Mouse (Mus musculus): ENCODE results near the gene Crebbp.

GRCm38 (mm10) chr16:4077384-4078061 is 136.3 kb downstream of the Crebbp start, which contains the start of gene Trap1:
- TF ChIP-seq EP300 (IDR thresholded peaks at IDR 0.05; ENCODE audit: low read depth) (peak; percentile 49; the same call in 1 of the 2 replicates), CTCF (IDR thresholded peaks at IDR 0.05; ENCODE audit: low read depth) (no peak)
